Mouse (Mus musculus): ENCODE data around the gene Tmem139. TPM values are rescaled to one million over a fixed set of nuclear protein-coding genes. Genes with fewer than 3 reads are reported as not detected.

Tmem139 gene
- polyA plus RNA-seq, 1 experiment from 2014 or later: 0.12 TPM

GRCm38 (mm10) chr6:42286448-42286847 lies 24.7 kb downstream of the Tmem139 start, which contains the start of gene Clcn1:
Gene Clcn1, plus strand, starts transcription at chr6:42286685.
- Histone ChIP-seq H3K9ac (no peak within 1 kb of the TSS), H3K4me2 (no peak within 1 kb of the TSS), H3K4me3 (replicated peaks) (no peak within 1 kb of the TSS), H3K9me3 (replicated peaks) (no peaks in the 10 kb centered on the region), H3K4me1 (replicated peaks) (no peaks in the 10 kb centered on the region), H3K36me3 (peaks cover 32% of the 10 kb centered on the region), H3K27ac (no peak within 1 kb of the TSS), H3K27me3 (no peaks in the 10 kb centered on the region)
- ATAC-seq (ENCODE audit: low read depth): no peak
- 79% methylated on average over 4 of the region's 5 CpGs for WGBS (ENCODE audit: insufficient replicate concordance)
- no peak for DNase-seq

DNA sequence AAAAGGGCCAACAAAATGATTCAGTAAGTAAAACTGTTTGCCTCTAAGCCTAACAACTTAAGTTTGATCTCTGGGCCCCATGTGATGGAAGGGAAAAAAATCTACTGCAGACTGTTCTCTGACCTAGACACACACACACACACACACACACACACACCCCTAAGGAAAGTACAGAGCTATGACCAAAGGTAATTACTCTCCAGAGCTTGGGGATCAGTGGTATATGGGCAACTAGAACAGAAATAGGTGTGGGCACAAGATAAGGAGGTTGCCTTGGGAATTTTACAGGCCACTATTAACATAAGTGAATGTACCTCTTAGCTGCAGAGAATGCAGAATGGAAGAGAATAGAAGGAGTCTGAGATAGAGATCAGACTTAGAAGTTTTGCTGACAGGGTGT lies 25.8 kb downstream of the Tmem139 start:
- no peak for DNase-seq
- Histone ChIP-seq H3K4me3 (replicated peaks) (no peak overlapping the region), H3K27me3 (no peaks in the 10 kb centered on the region), H3K27ac (no peak overlapping the region), H3K4me2 (no peak overlapping the region), H3K36me3 (peaks cover 20% of the 10 kb centered on the region), H3K9ac (no peak overlapping the region), H3K9me3 (replicated peaks) (no peaks in the 10 kb centered on the region), H3K4me1 (replicated peaks) (no peaks in the 10 kb centered on the region)
- no peak for ATAC-seq (ENCODE audit: low read depth)

- H3K9me3 ChIP-seq (replicated peaks): no peaks in the 10 kb centered on the region
- H3K27me3 ChIP-seq: no peaks in the 10 kb centered on the region
- no peak for ATAC-seq (ENCODE audit: low read depth)
- 63% methylated on average over 6 of the region's 6 CpGs for WGBS (ENCODE audit: insufficient replicate concordance)
- no peak overlapping the region for H3K9ac ChIP-seq
- no peak overlapping the region for H3K4me2 ChIP-seq
- no peak for DNase-seq
- H3K27ac ChIP-seq: no peak overlapping the region
- no peak overlapping the region for H3K4me3 ChIP-seq (replicated peaks)
- no peaks in the 10 kb centered on the region for H3K4me1 ChIP-seq (replicated peaks)
- H3K36me3 ChIP-seq: no peaks in the 10 kb centered on the region
Measured at GRCm38 (mm10) chr6:42293327-42293726, 31.6 kb downstream of the Tmem139 start.

GRCm38 (mm10) chr6:42295549-42296094 lies 33.9 kb downstream of the Tmem139 start:
- no peaks in the 10 kb centered on the region for H3K9me3 ChIP-seq (replicated peaks)
- no peaks in the 10 kb centered on the region for H3K4me1 ChIP-seq (replicated peaks)
- no peak overlapping the region for H3K4me3 ChIP-seq (replicated peaks)
- WGBS (ENCODE audit: insufficient replicate concordance): 58% methylated on average over 3 of the region's 3 CpGs
- ATAC-seq (ENCODE audit: low read depth) (no peak), DNase-seq (no peak)
- H3K4me2 ChIP-seq: no peak overlapping the region
- no peaks in the 10 kb centered on the region for H3K27me3 ChIP-seq
- no peak overlapping the region for H3K27ac ChIP-seq
- H3K36me3 ChIP-seq: no peaks in the 10 kb centered on the region
- H3K9ac ChIP-seq: no peak overlapping the region

DNA sequence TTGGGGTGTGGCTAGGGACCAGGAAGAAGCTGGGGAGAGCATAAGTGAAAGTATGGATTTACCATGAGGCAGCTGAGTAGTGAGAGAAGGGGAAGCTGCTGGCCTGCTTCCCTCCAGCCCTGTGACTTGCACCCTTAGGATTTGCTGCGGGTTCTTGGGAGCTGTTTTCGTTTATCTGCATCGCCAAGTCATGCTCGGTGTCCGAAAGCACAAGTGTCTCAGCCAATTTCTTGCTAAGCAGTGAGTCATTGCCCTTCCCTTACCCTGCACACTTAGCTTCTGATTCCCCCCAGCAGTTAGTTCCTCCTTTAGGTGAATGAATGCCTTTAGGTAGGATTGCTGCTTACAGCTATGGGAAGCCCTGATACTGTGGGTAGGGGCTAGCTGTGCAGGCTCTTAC lies 37.6 kb downstream of the Tmem139 start:
- Histone ChIP-seq H3K4me1 (replicated peaks) (no peaks in the 10 kb centered on the region), H3K36me3 (no peaks in the 10 kb centered on the region), H3K27me3 (no peaks in the 10 kb centered on the region), H3K9me3 (replicated peaks) (no peaks in the 10 kb centered on the region), H3K9ac (no peak overlapping the region), H3K4me3 (replicated peaks) (no peak overlapping the region), H3K4me2 (no peak overlapping the region), H3K27ac (no peak overlapping the region)
- ATAC-seq (ENCODE audit: low read depth) (no peak), DNase-seq (no peak)
- WGBS (ENCODE audit: insufficient replicate concordance): 33% methylated on average over 5 of the region's 5 CpGs

- Histone ChIP-seq H3K4me3 (replicated peaks) (no peak overlapping the region), H3K4me2 (no peak overlapping the region), H3K4me1 (replicated peaks) (no peaks in the 10 kb centered on the region), H3K27me3 (no peaks in the 10 kb centered on the region), H3K9me3 (replicated peaks) (no peaks in the 10 kb centered on the region), H3K36me3 (no peaks in the 10 kb centered on the region), H3K9ac (no peak overlapping the region), H3K27ac (no peak overlapping the region)
- DNase-seq (no peak), ATAC-seq (ENCODE audit: low read depth) (no peak)
- WGBS (ENCODE audit: insufficient replicate concordance): 37% methylated on average over 8 of the region's 8 CpGs
Measured at GRCm38 (mm10) chr6:42309816-42310378, 48.1 kb downstream of the Tmem139 start.

- Histone ChIP-seq H3K4me1 (replicated peaks) (no peaks in the 10 kb centered on the region), H3K9me3 (replicated peaks) (no peaks in the 10 kb centered on the region), H3K36me3 (no peaks in the 10 kb centered on the region), H3K4me3 (replicated peaks) (no peak overlapping the region), H3K27ac (no peak overlapping the region), H3K4me2 (no peak overlapping the region), H3K27me3 (no peaks in the 10 kb centered on the region), H3K9ac (no peak overlapping the region)
- ATAC-seq (ENCODE audit: low read depth) (no peak), DNase-seq (no peak)
- WGBS (ENCODE audit: insufficient replicate concordance): 41% methylated on average over 2 of the region's 2 CpGs
Measured at GRCm38 (mm10) chr6:42310427-42311053, 48.8 kb downstream of the Tmem139 start.

Other genes starting within 250 kb of the Tmem139 start
- gene Sva, start 223.6 kb upstream of the Tmem139 start, polyA plus RNA-seq (2015; fragmentation: Nextera tagmentation; extraction: Ambion mirVana): not detected in 2 replicates
- gene Tas2r139, start 121.0 kb upstream of the Tmem139 start, polyA plus RNA-seq (2015; fragmentation: Nextera tagmentation; extraction: Ambion mirVana): not detected in 2 replicates
- not detected in 2 replicates for gene Tas2r144, start 46.6 kb upstream of the Tmem139 start, polyA plus RNA-seq (2015; fragmentation: Nextera tagmentation; extraction: Ambion mirVana)
- 6.9 and 8.1 TPM in 2 replicates for gene Gstk1, start 16.0 kb upstream of the Tmem139 start, polyA plus RNA-seq (2015; fragmentation: Nextera tagmentation; extraction: Ambion mirVana)
- 26.0 and 29.8 TPM in 2 replicates for gene Casp2, start 3.0 kb downstream of the Tmem139 start, polyA plus RNA-seq (2015; fragmentation: Nextera tagmentation; extraction: Ambion mirVana)
- gene Clcn1, start 24.7 kb downstream of the Tmem139 start, polyA plus RNA-seq (2015; fragmentation: Nextera tagmentation; extraction: Ambion mirVana): 0.08 TPM in 1 of 2 replicates, not detected in the other
- gene Fam131b, start 62.7 kb downstream of the Tmem139 start, polyA plus RNA-seq (2015; fragmentation: Nextera tagmentation; extraction: Ambion mirVana): 0.05 TPM in 2 replicates
- gene Zyx, start 87.7 kb downstream of the Tmem139 start, polyA plus RNA-seq (2015; fragmentation: Nextera tagmentation; extraction: Ambion mirVana): 36.5 and 39.7 TPM in 2 replicates
- gene Epha1, start 111.3 kb downstream of the Tmem139 start, polyA plus RNA-seq (2015; fragmentation: Nextera tagmentation; extraction: Ambion mirVana): 2.7 and 2.9 TPM in 2 replicates
- not detected in 2 replicates for gene Tas2r143, start 138.3 kb downstream of the Tmem139 start, polyA plus RNA-seq (2015; fragmentation: Nextera tagmentation; extraction: Ambion mirVana)
- gene Tas2r135, start 143.5 kb downstream of the Tmem139 start, polyA plus RNA-seq (2015; fragmentation: Nextera tagmentation; extraction: Ambion mirVana): not detected in 2 replicates
- not detected in 2 replicates for gene Tas2r126, start 172.6 kb downstream of the Tmem139 start, polyA plus RNA-seq (2015; fragmentation: Nextera tagmentation; extraction: Ambion mirVana)
- gene Olfr458, start 203.2 kb downstream of the Tmem139 start, polyA plus RNA-seq (2015; fragmentation: Nextera tagmentation; extraction: Ambion mirVana): not detected in 2 replicates
- gene Olfr457, start 214.4 kb downstream of the Tmem139 start, polyA plus RNA-seq (2015; fragmentation: Nextera tagmentation; extraction: Ambion mirVana): not detected in 2 replicates
- not detected in 2 replicates for gene Olfr456, start 225.2 kb downstream of the Tmem139 start, polyA plus RNA-seq (2015; fragmentation: Nextera tagmentation; extraction: Ambion mirVana)